Mouse (Mus musculus) lung, adult 2 months (tissue): ENCODE data around the gene Actrt2. TPM values are rescaled to one million over a fixed set of nuclear protein-coding genes. Genes with fewer than 3 reads are reported as not detected.

ENCODE experiments used
- DNase-seq: peaks from one replicate; pipeline ENCODE4 v3.0.0; 2022
- H3K4me1 ChIP-seq: fragments of 200-500 bp; 2 replicates; pipeline ENCODE4 v1.6.1; 2011; ENCODE audit warnings: low read length; ENCODE audit not compliant: control insufficient read depth, insufficient read depth
- H3K4me3 ChIP-seq: fragments of 200-500 bp; replicated peaks from 2 replicates; pipeline ENCODE3; 2011; ENCODE audit warnings: low read depth, mild to moderate bottlenecking, control low read depth, low read length; ENCODE audit errors: extremely low read depth
- CTCF ChIP-seq: fragments of 200-500 bp; IDR thresholded peaks from 2 replicates; pipeline ENCODE4 v1.5.1; 2011; ENCODE audit warnings: mild to moderate bottlenecking, low read length, control low read depth; ENCODE audit not compliant: insufficient read depth
- POLR2A ChIP-seq: fragments of 200-500 bp; IDR thresholded peaks from 2 replicates; pipeline ENCODE4 v1.6.1; 2011; ENCODE audit warnings: low read depth, mild to moderate bottlenecking, control low read depth, low read length, borderline replicate concordance; ENCODE audit errors: extremely low read depth
- WGBS: fragments of 180-500 bp; shearing (Covaris S2); methylation state at CpG from one replicate; pipeline ENCODE4 v1.1.7; 2018; 5-methylcytosine and 5-hydroxymethylcytosine counted together
- polyA plus RNA-seq: library from polyadenylated mRNA; depleted of rRNA; stranded (reverse); fragments of >200 nt; gene quantifications from 2 replicates; pipeline ENCODE4 v1.2.3, GENCODE M21; 2012

Gene Actrt2
- polyA plus RNA-seq, 1 experiment, result not detected

DNA sequence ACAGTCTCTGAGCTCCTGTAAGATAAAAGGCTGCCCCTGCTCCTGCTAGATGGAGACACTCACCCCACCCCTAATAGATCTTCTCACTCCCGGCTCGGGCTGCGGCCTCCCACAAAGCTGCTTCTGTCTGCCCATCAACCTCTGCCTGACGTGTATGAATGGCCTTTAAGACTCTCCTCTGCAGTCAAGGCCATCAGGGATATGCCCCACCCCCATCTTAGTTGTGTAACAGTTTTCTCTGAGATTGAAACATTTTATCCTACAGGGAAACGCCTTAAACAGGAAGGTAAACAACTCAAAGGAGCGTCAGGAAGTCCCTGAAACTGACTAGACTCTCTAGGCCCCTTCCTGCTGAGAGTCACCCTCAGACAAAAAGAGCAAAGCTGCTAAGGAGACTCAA lies 6.4 kb downstream of the Actrt2 start:
- DNase-seq, result no peak
- TF ChIP-seq POLR2A, result no peak
- TF ChIP-seq CTCF, result no peak
- no peaks in the 10 kb centered on the region for H3K4me1 ChIP-seq
- H3K4me3 ChIP-seq, result no peak overlapping the region
- 41% methylated on average over 6 of the region's 6 CpGs for WGBS

GRCm38 (mm10) chr4:154660025-154660424 lies 7.6 kb downstream of the Actrt2 start:
- DNase-seq, result no peak
- TF ChIP-seq POLR2A (no peak), CTCF (no peak)
- no peaks in the 10 kb centered on the region for H3K4me1 ChIP-seq
- no peak overlapping the region for H3K4me3 ChIP-seq

DNA sequence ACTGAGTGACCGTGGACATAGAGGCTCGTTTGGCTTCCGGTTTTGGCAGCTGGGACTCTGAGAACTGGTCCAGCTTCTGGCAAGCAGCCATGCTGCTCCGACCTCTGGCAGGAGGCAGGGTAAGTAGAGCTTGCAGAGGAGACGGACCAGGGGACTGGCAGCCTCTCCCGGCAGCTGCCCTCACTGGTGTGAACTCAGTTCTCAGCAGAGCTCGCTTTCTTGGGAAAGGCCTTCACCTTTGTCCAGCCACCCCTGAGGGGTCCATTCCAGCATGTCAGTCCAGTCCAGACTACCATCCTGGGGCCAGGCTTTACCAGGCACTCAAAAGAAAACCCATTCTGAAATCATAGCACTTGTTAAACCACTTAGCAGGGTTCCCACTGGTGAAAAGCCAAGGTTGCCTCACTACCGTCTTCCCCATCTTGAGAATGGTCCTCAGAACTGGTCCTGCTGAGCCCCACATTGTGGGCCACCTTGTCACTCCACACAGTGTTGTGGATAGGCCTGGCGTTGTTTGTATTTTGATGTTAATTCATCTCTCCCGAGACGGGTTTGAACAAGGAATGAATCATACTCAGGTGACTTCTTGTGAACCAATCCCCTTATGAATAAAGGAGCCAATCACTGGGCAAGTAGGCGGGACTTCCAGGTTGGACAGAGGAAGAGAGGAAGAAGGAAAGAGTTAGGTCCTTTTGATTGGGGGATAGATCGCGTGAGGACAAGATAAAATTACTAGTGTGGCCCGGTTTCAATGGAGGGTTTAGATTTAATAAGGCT lies 12.3 kb downstream of the Actrt2 start:
- DNase-seq, result no peak

DNA sequence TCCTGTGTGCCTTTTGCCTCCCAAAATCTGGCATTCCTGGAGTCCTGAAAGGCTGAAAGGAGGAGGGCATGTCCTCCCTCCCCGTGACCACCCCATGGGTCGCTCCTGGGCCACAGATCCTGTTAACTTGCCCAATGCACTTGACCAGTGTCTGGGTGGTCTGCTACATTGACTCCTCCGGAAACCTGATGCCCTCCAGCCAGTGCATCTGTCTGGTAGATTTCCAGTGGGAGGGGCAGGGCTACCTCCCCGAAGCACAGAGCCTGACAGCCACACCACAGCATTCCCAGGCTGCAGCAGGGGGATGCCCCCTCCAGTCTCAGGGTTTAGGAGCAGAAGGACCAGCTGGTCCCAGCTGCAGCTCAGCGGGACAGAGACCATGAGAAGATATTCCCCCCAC lies 15.2 kb downstream of the Actrt2 start:
- Histone ChIP-seq H3K4me1 (no peaks in the 10 kb centered on the region), H3K4me3 (no peak overlapping the region)
- DNase-seq, result no peak
- TF ChIP-seq POLR2A, result no peak
- no peak for TF ChIP-seq CTCF
- 23% methylated on average over 5 of the region's 5 CpGs for WGBS

More for the DNA sequence above, 12.3 kb downstream of the Actrt2 start:
- 61% methylated on average over 15 of the region's 15 CpGs for WGBS
- no peak for TF ChIP-seq CTCF
- TF ChIP-seq POLR2A, result no peak
- Histone ChIP-seq H3K4me3 (no peak overlapping the region), H3K4me1 (no peaks in the 10 kb centered on the region)

GRCm38 (mm10) chr4:154649083-154649747 lies 18.5 kb downstream of the Actrt2 start:
- H3K4me1 ChIP-seq, result no peaks in the 10 kb centered on the region
- no peak for TF ChIP-seq POLR2A
- no peak for TF ChIP-seq CTCF
- WGBS, result 78% methylated on average over 19 of the region's 19 CpGs
- no peak overlapping the region for H3K4me3 ChIP-seq
- DNase-seq, result no peak

DNA sequence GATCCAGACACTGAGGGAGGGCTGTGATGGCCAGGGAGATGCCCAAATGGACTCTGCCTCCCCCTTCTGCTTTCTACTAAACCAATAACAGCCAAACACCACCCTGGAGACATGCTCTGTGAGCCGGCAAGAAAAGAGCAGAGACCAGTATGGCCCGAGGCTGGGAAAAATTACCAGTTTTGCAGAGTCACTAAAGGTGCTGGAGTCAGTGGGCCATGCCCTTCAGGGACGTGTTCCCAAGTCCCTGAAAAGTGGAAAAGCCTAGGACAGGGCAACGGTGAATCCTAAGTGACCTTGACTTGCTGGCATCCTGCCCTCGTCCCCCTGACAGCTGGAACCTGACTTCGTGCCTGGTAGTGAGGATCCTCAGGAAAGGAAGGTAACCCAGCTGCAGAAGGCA lies 25.2 kb downstream of the Actrt2 start:
- no peak overlapping the region for H3K4me3 ChIP-seq
- DNase-seq, result no peak
- H3K4me1 ChIP-seq, result 0 out of 2 replicates have a peak, but pooled peaks cover 2% of the 10 kb centered on the region
- TF ChIP-seq POLR2A, result no peak
- WGBS, result 31% methylated on average over 6 of the region's 6 CpGs

- no peak overlapping the region for H3K4me3 ChIP-seq
- DNase-seq, result no peak
- WGBS, result 20% methylated on average over 32 of the region's 32 CpGs
- TF ChIP-seq CTCF (no peak), POLR2A (no peak)
- H3K4me1 ChIP-seq, result 0 out of 2 replicates have a peak, but pooled peaks cover 2% of the 10 kb centered on the region
Measured at GRCm38 (mm10) chr4:154641296-154642110, 26.2 kb downstream of the Actrt2 start.

GRCm38 (mm10) chr4:154640443-154641295 lies 27.0 kb downstream of the Actrt2 start:
- DNase-seq, result no peak
- TF ChIP-seq POLR2A (no peak), CTCF (no peak)
- 0 out of 2 replicates have a peak, but pooled peaks cover 2% of the 10 kb centered on the region for H3K4me1 ChIP-seq
- WGBS, result 26% methylated on average over 20 of the region's 20 CpGs
- no peak overlapping the region for H3K4me3 ChIP-seq

GRCm38 (mm10) chr4:154639591-154640442 lies 27.9 kb downstream of the Actrt2 start:
- Histone ChIP-seq H3K4me3 (no peak overlapping the region), H3K4me1 (0 out of 2 replicates have a peak, but pooled peaks cover 2% of the 10 kb centered on the region)
- 25% methylated on average over 13 of the region's 13 CpGs for WGBS
- TF ChIP-seq POLR2A (no peak), CTCF (no peak)
- no peak for DNase-seq
